Mouse (Mus musculus): ENCODE measurements around the gene Cavin4.

DNA sequence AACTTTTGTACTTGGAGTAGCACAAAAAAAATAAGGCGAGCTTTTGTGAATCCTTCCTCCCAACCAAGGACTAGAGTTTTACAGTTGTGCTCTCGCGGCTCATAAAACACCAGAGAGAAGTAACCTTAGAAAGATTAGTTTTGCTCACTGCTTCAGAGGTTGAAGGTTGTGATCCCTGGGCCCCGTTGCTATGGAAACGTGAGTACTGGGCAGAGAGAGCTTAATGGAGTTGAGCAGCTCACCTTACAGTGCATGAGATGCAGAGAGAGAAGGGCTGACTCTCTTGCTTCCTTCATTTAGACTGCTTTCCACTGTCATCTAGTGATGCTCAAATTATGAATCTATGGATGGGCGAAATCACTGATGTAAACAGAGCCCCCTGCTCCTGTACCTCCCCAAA lies 29.8 kb upstream of the Cavin4 start:
- TF ChIP-seq CTCF (IDR thresholded peaks at IDR 0.05; ENCODE audit: low read depth, low read length), result no peak
- no peak for TF ChIP-seq POLR2A (IDR thresholded peaks at IDR 0.05; ENCODE audit: extremely low read depth, insufficient read depth, low read length)
